Mouse (Mus musculus) B cell, adult 2 months (primary cell): ENCODE measurements at regions not wholly inside any gene's neighbourhood (a gene's known extent, or its start where the extent isn't known, plus 50 kb on each side); places are given as distances from the start of the nearest gene placed in this dataset.

Source experiments
- DNase-seq, 2 experiments: peaks; one replicate each; pipeline ENCODE4 v3.0.0; 2022

- DNase-seq: no peak
These were observed 56.7 kb upstream of the Rasgrp1 start for GRCm38 (mm10) chr2:117399487-117399886.

GRCm38 (mm10) chr2:117403425-117404175 is 60.8 kb upstream of the Rasgrp1 start:
- DNase-seq: no peak

GRCm38 (mm10) chr2:117405453-117405852 is 62.7 kb upstream of the Rasgrp1 start:
- DNase-seq: peak in 1 of 2 experiments; percentile 20

- no peak for DNase-seq
These were observed 65.4 kb upstream of the Rasgrp1 start for GRCm38 (mm10) chr2:117408241-117408640.

GRCm38 (mm10) chr2:117412045-117412606 is 69.3 kb upstream of the Rasgrp1 start:
- DNase-seq: no peak

GRCm38 (mm10) chr2:117417229-117417970 is 74.6 kb upstream of the Rasgrp1 start:
- peak; percentile 29 to 44 for DNase-seq

GRCm38 (mm10) chr2:117418121-117418615 is 75.4 kb upstream of the Rasgrp1 start:
- DNase-seq: no peak

- no peak for DNase-seq
These were observed 75.9 kb upstream of the Rasgrp1 start for GRCm38 (mm10) chr2:117418711-117419110.

- no peak for DNase-seq
These were observed 78.6 kb upstream of the Rasgrp1 start for GRCm38 (mm10) chr2:117421376-117421775.

- DNase-seq: no peak
These were observed 80.0 kb upstream of the Rasgrp1 start for GRCm38 (mm10) chr2:117422756-117423155.

GRCm38 (mm10) chr2:117429205-117429604 is 86.4 kb upstream of the Rasgrp1 start:
- no peak for DNase-seq

GRCm38 (mm10) chr2:117432010-117432409 is 89.2 kb upstream of the Rasgrp1 start:
- DNase-seq: no peak

- no peak for DNase-seq
These were observed 90.1 kb upstream of the Rasgrp1 start for GRCm38 (mm10) chr2:117432923-117433322.

- DNase-seq: no peak
These were observed 90.7 kb upstream of the Rasgrp1 start for GRCm38 (mm10) chr2:117433482-117433881.

- peak; percentile 65 to 69 for DNase-seq
These were observed 95.3 kb upstream of the Rasgrp1 start for GRCm38 (mm10) chr2:117438079-117438478.

- peak; percentile 82 to 83 for DNase-seq
These were observed 96.0 kb upstream of the Rasgrp1 start for GRCm38 (mm10) chr2:117438586-117439371.

GRCm38 (mm10) chr2:117439372-117440183 is 96.8 kb upstream of the Rasgrp1 start:
- DNase-seq: no peak

GRCm38 (mm10) chr2:117440801-117441281 is 98.0 kb upstream of the Rasgrp1 start:
- no peak for DNase-seq

- DNase-seq: no peak
These were observed 100.1 kb upstream of the Rasgrp1 start for GRCm38 (mm10) chr2:117442862-117443261.

GRCm38 (mm10) chr2:117444671-117445070 is 101.9 kb upstream of the Rasgrp1 start:
- DNase-seq: peak; percentile 66 to 70

GRCm38 (mm10) chr2:117446876-117447275 is 104.1 kb upstream of the Rasgrp1 start:
- DNase-seq: peak; percentile 28 to 42
